Mouse (Mus musculus) left cerebral cortex, adult 2 months (tissue): ENCODE data around the gene Gnl3. TPM values are rescaled to one million over a fixed set of nuclear protein-coding genes. Genes with fewer than 3 reads are reported as not detected.
A peak's percentile ranks its signal among the peaks of the same experiment; 100 is the strongest.

Source experiments
- DNase-seq, 2 experiments: peaks; one replicate each; pipeline ENCODE4 v3.0.0; 2021 to 2022; ENCODE audit warnings: low spot score in 2 of 2, mixed read lengths in 1 of 2; ENCODE audit errors: extremely low spot score in 1 of 2
- H3K27ac ChIP-seq: fragments of 200-600 bp; 2 replicates; pipeline ENCODE4 v1.8.1; 2022
- H3K4me3 ChIP-seq: fragments of 200-600 bp; 2 replicates; pipeline ENCODE4 v1.8.1; 2022
- CTCF ChIP-seq: fragments of 200-600 bp; IDR thresholded peaks from 2 replicates; pipeline ENCODE4 v1.8.1; 2022; ENCODE audit warnings: antibody characterized with exemption, mild to moderate bottlenecking, moderate library complexity
- intact Hi-C: fragments of 180-260 bp; cut with DNase I; formaldehyde crosslinking; loops from one replicate; pipeline ENCODE4 v1.15.1; 2025
- total RNA-seq, 2 experiments: library from RNA; stranded (reverse); gene quantifications; 2 replicates each; pipeline ENCODE4 v1.2.3; 2021

The Gnl3 gene
- total RNA-seq, 2 experiments from 2014 or later, result 50.5 to 51.0 TPM

DNA sequence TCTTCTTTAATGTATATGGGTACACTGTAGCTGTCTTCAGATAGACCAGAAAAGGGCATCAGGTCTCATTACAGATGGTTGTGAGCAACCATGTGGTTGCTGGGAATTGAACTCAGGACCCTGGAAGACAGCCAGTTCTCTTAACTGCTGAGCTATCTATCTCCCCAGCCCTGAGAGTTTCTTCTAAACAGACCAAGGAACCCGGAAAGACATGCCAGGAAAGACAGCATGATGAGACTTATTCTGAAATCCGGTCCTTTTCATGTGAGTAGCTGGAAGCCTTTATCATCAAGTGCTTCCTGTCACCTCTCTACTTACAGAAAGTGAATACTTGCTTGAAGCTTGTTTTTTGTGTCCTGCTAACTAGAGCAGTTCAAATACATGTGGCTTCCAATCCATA lies 14.4 kb downstream of the Gnl3 start:
- TF ChIP-seq CTCF, result no peak
- no peak for DNase-seq
- no peak overlapping the region for H3K27ac ChIP-seq
- H3K4me3 ChIP-seq, result no peak overlapping the region
- intact Hi-C loops, result no loop called here

DNA sequence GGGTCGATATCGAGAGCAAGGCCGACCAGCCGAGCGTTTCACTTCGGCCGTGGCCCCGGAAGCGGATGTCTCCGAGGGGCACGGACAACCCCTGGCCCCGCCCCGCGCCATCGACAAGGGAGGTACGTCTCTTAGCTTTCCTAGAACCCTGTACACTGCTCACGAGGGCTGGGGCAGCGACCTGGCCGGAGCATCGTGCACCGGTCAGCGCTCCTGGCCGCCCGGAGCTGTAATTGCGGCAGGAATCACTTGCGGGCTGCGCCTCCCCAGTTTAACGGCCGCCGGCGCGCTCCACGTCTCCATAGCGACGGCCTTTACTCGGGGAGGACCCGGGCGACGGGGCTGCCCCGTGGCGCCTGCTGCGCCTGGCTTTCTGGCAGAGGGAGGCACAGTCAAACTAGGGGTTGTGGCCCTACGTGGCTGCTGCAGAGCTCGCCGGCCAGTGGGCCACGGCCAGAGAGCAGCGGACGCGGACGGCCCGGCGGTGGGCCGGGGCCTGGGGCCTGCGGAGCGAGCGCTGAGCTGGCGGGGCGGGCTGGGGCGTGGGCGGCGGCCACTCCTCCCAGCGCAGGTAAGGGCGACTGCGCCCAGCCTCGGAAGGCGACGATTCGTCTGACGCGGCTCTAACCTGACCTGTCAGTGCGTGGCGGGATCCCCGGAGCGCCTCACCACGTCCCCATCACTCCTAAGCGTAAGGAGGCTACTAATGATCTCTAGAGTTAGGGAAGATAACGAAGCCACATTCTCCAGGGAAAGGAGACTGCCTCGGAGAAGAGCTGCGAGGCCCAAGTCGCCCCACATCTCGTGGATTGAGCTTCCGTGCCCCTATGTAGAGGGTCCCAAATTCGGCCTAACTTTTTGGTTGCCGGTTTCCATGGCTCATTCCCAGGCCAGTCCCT lies 17.4 kb downstream of the Gnl3 start, which contains the start of the genes Glt8d1 and Spcs1:
TSS of gene Glt8d1 (plus strand) at position 94 of the 899 bp plus-strand sequence.
TSS of gene Spcs1 (minus strand) at position 366 of the 899 bp plus-strand sequence.
- peak within 1 kb of the TSS; percentile 72 for H3K4me3 ChIP-seq
- TF ChIP-seq CTCF, result no peak
- intact Hi-C loops, result loop anchor here (1.0 to 2.0 kb wide), 2 partner anchors 18 to 51 kb away; partner anchors contain the start of genes Gnl3, Nek4 and Pbrm1
- peak within 1 kb of the TSS; percentile 98 for H3K27ac ChIP-seq
- peak; percentile 84 to 86 for DNase-seq

DNA sequence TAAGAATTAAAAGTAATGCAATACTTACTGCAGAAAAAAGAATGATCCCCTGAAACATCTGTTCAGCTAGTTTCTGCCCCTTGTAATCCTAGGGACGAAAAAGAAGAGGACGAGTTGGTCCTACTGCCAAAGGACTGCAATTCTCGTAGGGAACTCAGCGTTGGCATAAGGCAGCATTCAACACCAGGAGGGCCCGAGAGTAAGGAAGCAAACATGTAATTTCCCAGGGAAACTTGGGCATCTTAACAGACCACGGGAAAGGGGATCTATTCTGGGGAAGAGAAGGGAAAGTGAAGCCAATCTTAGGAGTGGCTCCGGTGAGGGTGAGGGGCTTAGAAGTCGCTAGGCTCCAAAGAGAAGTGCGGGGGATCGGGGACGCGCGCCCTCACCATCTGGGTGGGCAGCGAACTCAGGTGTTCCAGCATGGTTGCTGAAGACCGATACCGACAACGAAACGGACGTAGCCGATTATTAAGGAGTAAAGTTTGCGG lies 18.1 kb downstream of the Gnl3 start:
- peak overlapping the region; percentile 72 for H3K4me3 ChIP-seq
- no peak; the same call in none of the 2 replicates for TF ChIP-seq CTCF
- intact Hi-C loops, result loop anchor here (1.0 to 2.0 kb wide), 2 partner anchors 18 to 50 kb away; partner anchors contain the start of genes Gnl3, Nek4 and Pbrm1
- peak overlapping the region; percentile 98 for H3K27ac ChIP-seq
- DNase-seq, result no peak

DNA sequence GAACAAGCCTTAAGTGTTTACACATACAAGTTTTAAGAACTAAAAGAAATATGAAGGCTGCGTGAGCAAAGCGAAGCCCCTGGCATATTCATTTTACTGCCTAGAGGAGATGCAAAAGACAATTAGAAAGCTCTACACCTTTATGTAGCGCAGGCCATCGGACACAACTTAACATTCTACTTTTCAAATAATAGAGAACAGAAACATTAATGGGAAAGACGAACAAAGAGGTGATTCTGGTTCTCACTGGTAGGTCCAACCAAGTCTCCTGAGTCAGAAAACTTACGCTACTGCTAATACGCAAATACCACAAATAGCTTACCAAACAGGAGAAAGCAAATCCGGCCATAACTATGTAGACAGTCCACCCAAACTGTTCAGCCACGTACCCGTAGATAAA lies 18.6 kb downstream of the Gnl3 start:
- TF ChIP-seq CTCF, result no peak
- peak overlapping the region; percentile 72 for H3K4me3 ChIP-seq
- DNase-seq, result no peak
- intact Hi-C loops, result loop anchor here (2.0 kb wide), 1 partner anchor 50 kb away; the partner anchor contains the start of gene Nek4
- H3K27ac ChIP-seq, result no peak overlapping the region

DNA sequence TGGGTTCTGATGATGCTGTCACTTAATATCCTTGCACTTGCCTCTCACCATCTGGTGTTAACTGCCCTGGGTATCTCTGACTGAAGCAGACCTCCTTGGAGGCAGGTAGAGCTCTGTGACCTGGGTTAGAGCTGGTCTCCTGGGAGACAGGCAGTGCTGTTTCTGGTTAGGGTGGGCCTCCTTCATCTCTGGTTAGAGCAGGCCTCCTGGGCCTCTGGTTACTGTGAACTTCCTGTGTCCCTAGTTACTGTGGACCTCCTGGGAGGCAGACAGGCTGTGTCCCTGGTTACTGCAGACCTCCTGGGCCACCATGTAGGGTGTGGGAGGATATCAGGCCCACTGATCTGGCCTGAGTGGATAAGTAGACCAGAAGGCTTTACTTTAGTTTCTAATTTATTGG lies 22.5 kb downstream of the Gnl3 start:
- DNase-seq, result no peak
- no peak for TF ChIP-seq CTCF
- intact Hi-C loops, result no loop called here
- Histone ChIP-seq H3K27ac (no peak overlapping the region), H3K4me3 (no peak overlapping the region)

DNA sequence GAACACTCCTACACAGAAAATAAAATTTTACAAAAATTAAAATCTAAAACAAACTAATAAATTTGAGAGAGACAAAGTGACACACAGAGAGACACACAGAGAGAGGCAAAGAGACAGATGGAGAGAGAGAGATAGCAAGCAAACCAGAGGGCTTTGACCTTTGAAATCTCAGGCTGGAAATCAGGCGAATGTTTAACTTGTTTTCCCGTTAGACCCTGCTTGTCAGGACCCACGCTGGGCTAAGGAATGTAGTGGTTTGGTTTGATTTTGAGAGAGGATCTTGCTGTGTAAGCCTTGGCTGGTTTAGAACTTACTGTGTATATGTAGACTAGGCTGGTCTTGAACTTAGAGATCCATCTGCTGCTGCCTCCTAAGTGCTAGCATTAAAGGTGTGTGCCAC lies 42.7 kb downstream of the Gnl3 start:
- no peak for DNase-seq
- intact Hi-C loops, result no loop called here
- TF ChIP-seq CTCF, result no peak
- Histone ChIP-seq H3K4me3 (no peak overlapping the region), H3K27ac (no peak overlapping the region)

DNA sequence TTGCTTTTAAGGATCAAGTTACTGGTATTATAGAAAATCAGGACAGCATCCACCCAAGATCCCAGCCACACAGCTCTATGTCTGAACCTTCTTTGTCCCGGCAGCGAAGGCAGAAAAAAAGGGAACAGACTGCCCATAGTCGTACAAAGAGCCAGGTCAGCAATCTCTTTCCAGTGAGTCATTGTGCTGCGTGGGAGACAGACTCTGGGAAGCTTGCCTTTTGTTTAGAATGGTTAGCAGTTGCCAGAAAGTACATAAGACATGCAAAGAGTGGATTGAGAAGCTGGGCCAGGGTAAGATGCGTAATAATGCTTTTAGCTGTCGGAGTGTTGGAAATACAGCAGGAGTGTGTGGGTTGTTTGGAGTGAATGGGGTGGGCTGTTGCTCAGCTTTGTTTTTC lies 44.7 kb downstream of the Gnl3 start:
- Histone ChIP-seq H3K4me3 (no peak overlapping the region), H3K27ac (no peak overlapping the region)
- intact Hi-C loops, result no loop called here
- TF ChIP-seq CTCF, result no peak
- peak; percentile 38 to 62 for DNase-seq

Other genes with a start within 250 kb of the Gnl3 start
- gene Tmem110, start 193.6 kb downstream of the Gnl3 start, total RNA-seq, result 10 to 100 TPM; 22.9 to 24.1 TPM
- gene Mustn1, start 140.0 kb downstream of the Gnl3 start, total RNA-seq, result 1 to 10 TPM; 2.1 to 3.5 TPM
- gene Itih4, start 132.7 kb downstream of the Gnl3 start, total RNA-seq, result under 1 TPM in 1 of 2 experiments, not detected in 1; 0.12 TPM
- gene Itih3, start 95.4 kb downstream of the Gnl3 start, total RNA-seq, result 10 to 100 TPM; 24.6 to 24.7 TPM
- not detected for gene Itih1, start 75.9 kb downstream of the Gnl3 start, total RNA-seq
- gene Nek4, start 67.8 kb downstream of the Gnl3 start, total RNA-seq, result 10 to 100 TPM; 18.8 to 19.2 TPM
- 10 to 100 TPM; 42.1 to 44.3 TPM for gene Glt8d1, start 17.8 kb downstream of the Gnl3 start, total RNA-seq
- gene Spcs1, start 17.5 kb downstream of the Gnl3 start, total RNA-seq, result 100 to 1,000 TPM; 137 to 156 TPM
- 10 to 100 TPM; 56.9 to 58.0 TPM for gene Pbrm1, start within 50 bp of the Gnl3 start, total RNA-seq
- 10 to 100 TPM; 21.9 to 23.5 TPM for gene Smim4, start 109.8 kb upstream of the Gnl3 start, total RNA-seq
- gene Nt5dc2, start 111.9 kb upstream of the Gnl3 start, total RNA-seq, result 1 to 10 TPM; 2.5 to 2.8 TPM
- gene Stab1, start 149.5 kb upstream of the Gnl3 start, total RNA-seq, result 10 to 100 TPM; 21.2 to 29.4 TPM
- gene Tnnc1, start 189.2 kb upstream of the Gnl3 start, total RNA-seq, result 10 to 100 TPM; 33.8 to 37.7 TPM
- 100 to 1,000 TPM; 387 to 407 TPM for gene Nisch, start 197.8 kb upstream of the Gnl3 start, total RNA-seq
- gene Sema3g, start 198.7 kb upstream of the Gnl3 start, total RNA-seq, result 1 to 10 TPM; 5.4 to 6.1 TPM
- 1 to 10 TPM; 3.3 to 4.3 TPM for gene Phf7, start 232.2 kb upstream of the Gnl3 start, total RNA-seq
- gene Bap1, start 232.3 kb upstream of the Gnl3 start, total RNA-seq, result 100 to 1,000 TPM; 142 to 146 TPM